Mouse (Mus musculus): ENCODE data around the gene Plvap.

Gene Plvap

GRCm38 (mm10) chr8:71485142-71486135, 26.1 kb downstream of the Plvap start, which contains the start of gene Ano8:
Ano8 (minus strand) TSS chr8:71485963.
- DNase-seq, result peak; percentile 93 to 94

GRCm38 (mm10) chr8:71484736-71485135, 26.8 kb downstream of the Plvap start:
- DNase-seq, result no peak

- DNase-seq, result peak in 1 of 2 experiments; percentile 45
These were observed 27.6 kb downstream of the Plvap start for GRCm38 (mm10) chr8:71483932-71484331.

DNA sequence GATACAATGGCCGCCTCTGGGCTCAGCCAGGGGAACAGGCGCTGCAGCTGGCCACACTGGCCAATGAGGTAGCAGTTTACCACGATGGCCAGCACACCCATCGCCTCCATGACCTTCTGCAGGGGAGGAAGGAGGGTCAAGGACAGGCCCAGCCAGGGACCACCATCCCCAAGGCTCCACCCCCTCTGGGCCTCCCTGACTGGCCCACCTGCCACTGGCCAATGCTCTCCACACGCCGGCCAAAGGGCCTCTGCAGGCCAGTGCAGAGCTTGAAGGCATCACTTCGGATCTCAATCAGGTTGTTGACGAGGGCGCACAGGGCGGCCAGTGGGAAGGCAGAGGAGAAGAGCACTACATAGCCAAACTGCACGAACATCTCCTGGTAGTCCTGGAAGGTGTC, 32.6 kb downstream of the Plvap start:
- DNase-seq, result no peak

GRCm38 (mm10) chr8:71477196-71477845, 34.2 kb downstream of the Plvap start:
- DNase-seq, result peak; percentile 80 to 87

- peak; percentile 92 to 94 for DNase-seq
These were observed 35.2 kb downstream of the Plvap start for GRCm38 (mm10) chr8:71476099-71476940.

DNA sequence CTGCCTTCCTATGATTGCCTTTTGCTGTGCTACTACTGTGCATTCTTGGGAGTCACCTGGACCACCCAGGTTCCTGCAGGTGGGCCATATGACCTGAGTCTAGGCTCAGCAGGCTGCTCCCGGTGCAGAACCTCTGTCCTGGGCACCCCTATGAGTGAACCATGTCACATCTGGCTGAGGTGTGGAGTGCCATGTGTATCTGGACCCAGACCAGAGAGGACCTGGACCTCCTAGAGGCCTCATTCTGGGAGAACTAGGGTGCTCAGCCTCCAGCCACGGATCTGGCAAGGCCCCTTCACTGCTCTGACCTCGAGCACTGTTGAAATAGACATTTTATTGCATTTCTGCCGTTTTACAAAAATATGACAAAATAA, 35.9 kb downstream of the Plvap start:
- peak; percentile 41 to 54 for DNase-seq

GRCm38 (mm10) chr8:71474785-71475701, 36.5 kb downstream of the Plvap start:
- peak; percentile 66 to 67 for DNase-seq

DNA sequence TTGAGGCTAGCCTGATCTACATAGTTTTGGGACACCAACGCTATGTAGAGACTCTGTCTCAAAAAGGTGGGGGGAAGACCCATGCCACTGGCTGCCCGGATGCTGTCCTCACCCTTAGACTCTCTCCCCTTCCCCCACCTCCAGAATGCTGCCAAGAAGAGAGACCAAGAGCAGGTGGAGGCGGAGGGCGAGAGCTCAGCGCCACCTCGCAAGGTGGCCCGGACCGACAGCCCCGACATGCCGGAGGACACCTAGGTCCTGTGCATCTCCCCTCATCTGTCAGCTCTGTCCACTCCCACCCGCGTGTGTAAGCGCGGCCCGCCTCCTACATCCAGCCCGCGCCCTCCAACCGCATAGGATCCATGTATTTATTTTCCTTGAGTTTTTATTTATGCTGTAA, 37.2 kb downstream of the Plvap start:
- peak in 1 of 2 experiments; percentile 30 for DNase-seq

DNA sequence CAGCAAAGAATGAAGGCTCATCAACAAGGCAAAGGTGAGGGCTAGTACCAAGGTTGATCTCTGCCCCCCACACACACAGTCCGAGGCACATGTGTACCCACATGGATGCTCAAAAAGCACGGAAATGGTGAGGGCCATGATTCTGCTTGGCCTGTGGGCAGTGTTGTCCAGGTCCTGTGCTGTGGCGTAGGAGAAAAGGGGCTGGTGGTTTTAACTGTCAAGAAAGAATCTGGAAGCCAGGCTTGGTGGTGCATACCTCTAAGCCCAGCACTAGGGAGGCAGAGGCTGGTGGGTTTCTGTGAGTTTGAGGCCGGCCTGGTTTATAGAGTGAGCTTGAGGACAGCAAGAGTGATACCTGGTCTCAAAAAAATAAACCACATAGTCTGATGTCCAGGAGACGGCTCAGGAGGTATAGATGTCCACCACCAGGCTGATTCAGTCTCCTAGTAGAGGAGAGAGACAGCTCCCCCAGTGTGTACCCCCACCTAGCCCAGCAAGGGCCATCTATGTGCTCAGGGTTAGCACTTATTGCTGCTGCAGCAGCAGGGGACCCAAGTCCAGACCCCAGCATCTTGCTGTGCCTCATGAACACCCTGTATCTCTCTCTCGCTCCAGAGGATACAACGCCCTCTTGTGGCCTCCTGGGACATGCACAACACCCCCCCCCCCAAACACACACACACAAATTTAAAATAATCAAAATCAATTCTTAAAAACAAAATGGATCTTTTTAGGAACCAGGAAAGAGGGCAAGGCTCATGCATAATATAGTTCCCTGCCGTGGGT, 38.8 kb downstream of the Plvap start:
- no peak for DNase-seq

DNA sequence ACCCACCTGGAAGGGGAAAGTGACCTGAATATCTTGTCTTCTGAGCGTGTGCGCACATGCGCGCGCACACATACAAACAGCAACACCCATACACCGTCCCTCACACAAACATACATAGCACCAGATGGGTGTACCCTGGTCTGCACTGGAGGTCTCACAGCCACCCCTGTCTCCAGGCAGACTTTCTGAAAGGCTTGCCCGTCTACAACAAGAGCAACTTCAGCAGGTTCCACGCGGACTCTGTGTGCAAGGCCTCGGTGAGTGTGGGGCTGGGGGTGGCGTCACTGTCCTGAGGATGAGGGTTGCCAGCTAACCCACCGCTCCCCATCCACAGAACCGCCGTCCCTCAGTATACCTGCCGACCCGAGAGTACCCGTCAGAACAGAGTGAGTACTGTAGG, 39.7 kb downstream of the Plvap start:
- no peak for DNase-seq

DNA sequence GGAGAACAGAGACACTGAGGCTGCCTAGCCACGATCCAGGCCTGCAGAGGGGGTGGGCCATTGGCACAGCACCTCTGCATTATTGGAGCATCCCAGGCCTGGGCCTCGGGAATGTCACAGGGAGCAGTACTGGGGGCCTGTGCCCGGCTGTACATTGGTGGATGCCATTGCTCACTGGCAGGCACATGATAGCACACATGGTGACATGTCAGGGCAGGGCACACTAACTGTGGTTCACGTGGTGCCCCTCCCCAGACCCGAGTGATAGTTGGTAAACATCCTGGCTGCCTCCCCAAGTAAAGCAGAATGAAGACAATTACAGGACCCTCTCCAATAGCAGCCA, 40.7 kb downstream of the Plvap start:
- no peak for DNase-seq

- peak in 1 of 2 experiments; percentile 25 for DNase-seq
These were observed 41.2 kb downstream of the Plvap start for GRCm38 (mm10) chr8:71470146-71470912.

DNA sequence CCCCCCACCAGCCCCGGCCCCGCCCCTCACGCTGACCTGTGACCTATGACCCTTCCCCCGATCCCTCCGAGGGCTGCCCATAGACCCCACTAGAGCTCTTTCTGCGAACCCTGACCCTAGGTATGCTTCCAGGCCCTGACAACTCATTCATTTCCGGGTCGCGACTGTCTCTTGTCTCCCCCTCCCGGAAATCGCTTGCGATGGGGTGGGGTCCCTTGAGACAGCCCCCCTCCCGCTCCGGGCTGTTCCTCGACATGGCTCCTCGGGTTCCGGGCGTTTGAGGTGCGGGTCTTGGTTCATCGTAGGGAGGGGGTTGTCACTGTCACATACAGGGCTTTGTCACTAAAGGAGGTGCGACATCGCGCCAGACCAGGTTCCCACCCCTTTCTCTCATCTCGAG, 42.1 kb downstream of the Plvap start:
- peak; percentile 81 for DNase-seq

DNA sequence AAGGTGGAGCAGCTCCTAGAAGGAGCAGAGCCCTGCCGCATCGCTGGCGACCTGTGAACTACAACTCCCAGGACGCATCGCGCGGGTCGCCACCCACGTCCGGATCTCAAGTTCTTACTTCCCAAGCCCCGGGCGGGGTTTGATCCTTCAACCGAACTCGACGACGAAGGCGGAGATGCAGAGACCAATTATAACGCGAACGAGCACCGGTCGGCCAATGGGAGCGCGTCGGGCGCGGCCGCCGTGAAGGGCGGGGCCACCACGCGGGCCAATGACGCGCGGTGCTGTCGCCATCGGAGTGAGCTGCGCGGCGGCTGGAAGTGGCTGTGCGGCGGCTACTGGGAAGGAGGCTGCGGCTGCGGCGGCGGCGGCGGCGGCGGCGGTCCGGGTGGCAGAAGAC, 42.6 kb downstream of the Plvap start, which contains the start of gene Dda1:
TSS of gene Dda1 (plus strand) at position 284 of the 400 bp plus-strand sequence.
- peak; percentile 98 to 99 for DNase-seq

DNA sequence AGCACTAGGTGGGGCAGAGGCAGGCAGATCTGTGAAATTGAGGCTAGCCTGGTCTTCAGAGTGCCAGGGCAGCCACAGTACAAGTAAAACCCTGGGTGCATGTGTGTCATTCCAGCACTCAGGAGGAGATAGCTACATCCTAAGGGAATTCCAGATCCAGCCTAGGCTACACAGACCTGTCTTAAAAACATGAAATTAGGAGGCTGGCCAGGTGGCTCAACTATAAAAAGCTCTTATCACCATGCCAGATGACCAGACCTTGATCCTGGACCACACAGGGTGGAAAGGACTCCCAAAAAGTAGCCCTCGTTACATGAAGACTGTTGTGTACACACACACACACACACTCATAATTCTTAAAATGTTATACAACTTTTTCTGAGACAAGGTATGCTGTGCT, 43.6 kb downstream of the Plvap start:
- no peak for DNase-seq

- no peak for DNase-seq
These were observed 44.4 kb downstream of the Plvap start for GRCm38 (mm10) chr8:71467201-71467600.

- peak; percentile 36 to 40 for DNase-seq
These were observed 45.4 kb downstream of the Plvap start for GRCm38 (mm10) chr8:71466198-71466597.

- DNase-seq, result no peak
These were observed 45.8 kb downstream of the Plvap start for GRCm38 (mm10) chr8:71465733-71466132.

Data from cerebellum, postnatal 10 days (tissue).